Mouse (Mus musculus): Measurements from ENCODE around the gene Gcnt4. TPM values are rescaled to one million over a fixed set of nuclear protein-coding genes. Genes with fewer than 3 reads are reported as not detected.
A peak's percentile ranks its signal among the peaks of the same experiment; 100 is the strongest.

Gcnt4 gene
- total RNA-seq, 1 experiment, result 0.54 TPM

GRCm38 (mm10) chr13:96961366-96962157 lies 37.1 kb downstream of the Gcnt4 start:
- Histone ChIP-seq H3K27ac (ENCODE audit: insufficient read depth, low read depth, low read length, poor library complexity, severe bottlenecking) (no peak overlapping the region), H3K4me3 (ENCODE audit: insufficient read depth in 1 of 2, low read depth in 1 of 2, low read length in 2 of 2, poor library complexity in 1 of 2, severe bottlenecking in 1 of 2) (no peak overlapping the region), H3K9me3 (ENCODE audit: control insufficient read depth, insufficient read depth, low read depth, low read length) (no peaks in the 10 kb centered on the region), H3K9ac (ENCODE audit: insufficient read depth, low read depth, low read length, poor library complexity, severe bottlenecking) (no peak overlapping the region), H3K4me1 (ENCODE audit: control insufficient read depth in 2 of 2, insufficient read depth in 2 of 2, low read length in 2 of 2, poor library complexity in 1 of 2) (no peaks in the 10 kb centered on the region), H3K36me3 (ENCODE audit: control insufficient read depth, insufficient read depth, low read length, poor library complexity, severe bottlenecking) (no peaks in the 10 kb centered on the region)
- TF ChIP-seq ZC3H11A (IDR thresholded peaks at IDR 0.05; ENCODE audit: borderline replicate concordance, low read depth, low read length) (no peak), ZNF384 (IDR thresholded peaks at IDR 0.05; ENCODE audit: low read depth, low read length) (no peak), MAFK (IDR thresholded peaks at IDR 0.05; ENCODE audit: insufficient read depth, low read depth, low read length) (peak; percentile 85), HCFC1 (IDR thresholded peaks at IDR 0.05; ENCODE audit: borderline replicate concordance, insufficient read depth, low read length) (no peak), CHD2 (IDR thresholded peaks at IDR 0.05; ENCODE audit: low read depth, low read length) (no peak)
- in situ Hi-C loops (cut with MboI; ENCODE audit: low sequenced_read_pairs in 2 of 2, unreplicated experiment in 2 of 2), result no loop called here
- DNase-seq (ENCODE audit: low read depth, low spot score), result no peak

GRCm38 (mm10) chr13:96962801-96963200 lies 38.3 kb downstream of the Gcnt4 start:
- H3K36me3 ChIP-seq (ENCODE audit: control insufficient read depth, insufficient read depth, low read length, poor library complexity, severe bottlenecking), result no peaks in the 10 kb centered on the region
- no peak overlapping the region for H3K27ac ChIP-seq (ENCODE audit: insufficient read depth, low read depth, low read length, poor library complexity, severe bottlenecking)
- no peak for DNase-seq (ENCODE audit: low read depth, low spot score)
- H3K4me3 ChIP-seq (ENCODE audit: insufficient read depth in 1 of 2, low read depth in 1 of 2, low read length in 2 of 2, poor library complexity in 1 of 2, severe bottlenecking in 1 of 2), result no peak overlapping the region
- H3K9ac ChIP-seq (ENCODE audit: insufficient read depth, low read depth, low read length, poor library complexity, severe bottlenecking), result no peak overlapping the region
- no peaks in the 10 kb centered on the region for H3K4me1 ChIP-seq (ENCODE audit: control insufficient read depth in 2 of 2, insufficient read depth in 2 of 2, low read length in 2 of 2, poor library complexity in 1 of 2)
- no peak for TF ChIP-seq HCFC1 (IDR thresholded peaks at IDR 0.05; ENCODE audit: borderline replicate concordance, insufficient read depth, low read length)
- TF ChIP-seq MAFK (IDR thresholded peaks at IDR 0.05; ENCODE audit: insufficient read depth, low read depth, low read length), result no peak
- no peak for TF ChIP-seq ZC3H11A (IDR thresholded peaks at IDR 0.05; ENCODE audit: borderline replicate concordance, low read depth, low read length)
- no peak for TF ChIP-seq ZNF384 (IDR thresholded peaks at IDR 0.05; ENCODE audit: low read depth, low read length)
- TF ChIP-seq CHD2 (IDR thresholded peaks at IDR 0.05; ENCODE audit: low read depth, low read length), result no peak
- H3K9me3 ChIP-seq (ENCODE audit: control insufficient read depth, insufficient read depth, low read depth, low read length), result no peaks in the 10 kb centered on the region
- in situ Hi-C loops (cut with MboI; ENCODE audit: low sequenced_read_pairs in 2 of 2, unreplicated experiment in 2 of 2), result no loop called here

DNA sequence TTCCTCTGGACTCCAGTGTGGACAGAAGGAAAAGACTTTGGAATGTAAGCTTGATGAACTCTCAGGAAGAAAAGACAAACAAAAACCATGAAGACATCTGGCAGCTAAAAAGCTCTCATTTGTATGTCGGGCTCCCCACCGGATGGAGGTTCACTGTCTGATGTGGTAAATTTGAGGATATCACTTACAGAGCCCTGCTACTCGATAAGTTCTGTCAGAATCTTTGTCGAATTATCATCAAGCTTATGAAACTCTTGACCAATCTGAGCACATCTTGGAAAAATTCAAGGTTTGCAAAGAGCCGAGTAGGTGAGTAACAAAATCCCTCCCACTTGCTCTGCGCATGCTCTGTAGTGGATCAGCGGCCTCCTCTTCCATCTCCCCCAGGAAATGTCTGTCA lies 40.5 kb downstream of the Gcnt4 start:
- no peak overlapping the region for H3K4me3 ChIP-seq (ENCODE audit: insufficient read depth in 1 of 2, low read depth in 1 of 2, low read length in 2 of 2, poor library complexity in 1 of 2, severe bottlenecking in 1 of 2)
- no peak overlapping the region for H3K27ac ChIP-seq (ENCODE audit: insufficient read depth, low read depth, low read length, poor library complexity, severe bottlenecking)
- no peaks in the 10 kb centered on the region for H3K4me1 ChIP-seq (ENCODE audit: control insufficient read depth in 2 of 2, insufficient read depth in 2 of 2, low read length in 2 of 2, poor library complexity in 1 of 2)
- H3K9me3 ChIP-seq (ENCODE audit: control insufficient read depth, insufficient read depth, low read depth, low read length), result no peaks in the 10 kb centered on the region
- in situ Hi-C loops (cut with MboI; ENCODE audit: low sequenced_read_pairs in 2 of 2, unreplicated experiment in 2 of 2), result no loop called here
- no peak for TF ChIP-seq HCFC1 (IDR thresholded peaks at IDR 0.05; ENCODE audit: borderline replicate concordance, insufficient read depth, low read length)
- TF ChIP-seq MAFK (IDR thresholded peaks at IDR 0.05; ENCODE audit: insufficient read depth, low read depth, low read length), result no peak
- TF ChIP-seq ZNF384 (IDR thresholded peaks at IDR 0.05; ENCODE audit: low read depth, low read length), result no peak
- no peak for TF ChIP-seq CHD2 (IDR thresholded peaks at IDR 0.05; ENCODE audit: low read depth, low read length)
- TF ChIP-seq ZC3H11A (IDR thresholded peaks at IDR 0.05; ENCODE audit: borderline replicate concordance, low read depth, low read length), result no peak
- no peak for DNase-seq (ENCODE audit: low read depth, low spot score)
- no peaks in the 10 kb centered on the region for H3K36me3 ChIP-seq (ENCODE audit: control insufficient read depth, insufficient read depth, low read length, poor library complexity, severe bottlenecking)
- no peak overlapping the region for H3K9ac ChIP-seq (ENCODE audit: insufficient read depth, low read depth, low read length, poor library complexity, severe bottlenecking)

DNA sequence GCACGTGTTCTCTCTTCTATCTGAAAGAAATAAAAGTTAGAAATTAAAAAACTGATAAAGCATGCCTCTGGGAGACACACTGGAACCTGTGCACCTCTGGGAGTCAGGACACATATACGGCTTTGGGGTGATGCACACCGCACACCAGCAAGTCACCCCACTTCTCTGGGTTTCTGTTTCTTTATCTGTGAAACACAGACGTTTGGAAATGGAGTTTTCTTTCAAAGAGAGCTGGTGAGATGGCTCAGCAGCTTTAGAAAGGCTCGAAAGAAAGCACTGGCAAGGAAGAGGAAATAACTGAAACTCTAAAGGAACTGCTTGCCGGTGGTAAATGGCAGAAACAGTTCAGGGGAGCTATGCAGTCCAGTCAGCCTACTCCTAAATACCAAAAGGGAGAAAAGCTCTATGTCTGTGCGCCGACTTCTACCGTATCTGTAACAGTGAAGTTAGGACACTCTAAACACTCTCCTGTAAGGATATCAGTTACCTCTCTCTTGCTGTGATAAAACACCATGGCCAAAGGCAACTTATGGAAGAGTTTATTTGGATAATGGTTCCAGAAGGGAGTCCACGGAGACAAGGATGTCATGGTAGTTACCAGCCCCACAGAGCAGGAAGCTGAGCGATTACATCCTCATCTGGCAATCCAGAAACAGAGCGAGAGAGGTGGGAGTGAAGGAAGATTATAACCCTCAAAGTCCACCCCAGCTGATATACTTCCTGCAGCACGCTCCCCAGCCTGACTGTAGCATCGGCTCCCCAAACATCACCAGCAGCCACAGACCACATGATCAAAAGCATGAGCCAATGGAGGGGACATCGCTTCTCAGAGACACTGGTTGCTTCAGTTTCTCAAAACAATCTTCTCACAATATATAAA lies 42.0 kb downstream of the Gcnt4 start:
- Histone ChIP-seq H3K36me3 (ENCODE audit: control insufficient read depth, insufficient read depth, low read length, poor library complexity, severe bottlenecking) (no peaks in the 10 kb centered on the region), H3K4me1 (ENCODE audit: control insufficient read depth in 2 of 2, insufficient read depth in 2 of 2, low read length in 2 of 2, poor library complexity in 1 of 2) (no peaks in the 10 kb centered on the region), H3K9me3 (ENCODE audit: control insufficient read depth, insufficient read depth, low read depth, low read length) (no peaks in the 10 kb centered on the region), H3K27ac (ENCODE audit: insufficient read depth, low read depth, low read length, poor library complexity, severe bottlenecking) (no peak overlapping the region), H3K4me3 (ENCODE audit: insufficient read depth in 1 of 2, low read depth in 1 of 2, low read length in 2 of 2, poor library complexity in 1 of 2, severe bottlenecking in 1 of 2) (no peak overlapping the region), H3K9ac (ENCODE audit: insufficient read depth, low read depth, low read length, poor library complexity, severe bottlenecking) (no peak overlapping the region)
- in situ Hi-C loops (cut with MboI; ENCODE audit: low sequenced_read_pairs in 2 of 2, unreplicated experiment in 2 of 2), result no loop called here
- TF ChIP-seq ZC3H11A (IDR thresholded peaks at IDR 0.05; ENCODE audit: borderline replicate concordance, low read depth, low read length), result no peak
- TF ChIP-seq MAFK (IDR thresholded peaks at IDR 0.05; ENCODE audit: insufficient read depth, low read depth, low read length), result no peak
- no peak for TF ChIP-seq ZNF384 (IDR thresholded peaks at IDR 0.05; ENCODE audit: low read depth, low read length)
- TF ChIP-seq CHD2 (IDR thresholded peaks at IDR 0.05; ENCODE audit: low read depth, low read length), result no peak
- TF ChIP-seq HCFC1 (IDR thresholded peaks at IDR 0.05; ENCODE audit: borderline replicate concordance, insufficient read depth, low read length), result no peak
- no peak for DNase-seq (ENCODE audit: low read depth, low spot score)

Measured in ES-E14 (cell line).